Mouse (Mus musculus): ENCODE measurements around the gene Eno2. TPM values are rescaled to one million over a fixed set of nuclear protein-coding genes. Genes with fewer than 3 reads are reported as not detected.

Eno2 gene
- polyA plus RNA-seq, 1 experiment from 2014 or later, result 4.3 TPM

- H3K4me1 ChIP-seq (replicated peaks; ENCODE audit: control insufficient read depth, insufficient read depth), result no peaks in the 10 kb centered on the region
- 84% methylated on average over 7 of the region's 7 CpGs for WGBS
These were observed 11.4 kb upstream of the Eno2 start for GRCm38 (mm10) chr6:124780917-124781316.

GRCm38 (mm10) chr6:124779984-124780416 lies 10.5 kb upstream of the Eno2 start:
- H3K9ac ChIP-seq (ENCODE audit: low read length), result peak overlapping the region; percentile 45; the same call in 1 of the 2 replicates
- no peak for ATAC-seq (ENCODE audit: low FRiP score, low TSS enrichment)
- no peaks in the 10 kb centered on the region; the same call in 1 of the 2 replicates for H3K27me3 ChIP-seq (ENCODE audit: control insufficient read depth, insufficient read depth, low read length)
- WGBS, result 7% methylated on average over 10 of the region's 10 CpGs
- no peak for DNase-seq (ENCODE audit: low spot score)
- no peaks in the 10 kb centered on the region for H3K4me1 ChIP-seq (replicated peaks; ENCODE audit: control insufficient read depth, insufficient read depth)
- no peak overlapping the region for H3K27ac ChIP-seq (replicated peaks)
- H3K4me2 ChIP-seq (replicated peaks; ENCODE audit: low read depth), result peak overlapping the region; percentile 58
- TF ChIP-seq EP300 (optimal IDR thresholded peaks at IDR 0.05) (no peak), CTCF (IDR thresholded peaks at IDR 0.05; ENCODE audit: low read depth) (no peak)
- no peaks in the 10 kb centered on the region for H3K9me3 ChIP-seq (ENCODE audit: control insufficient read depth, low read length)
- no peaks in the 10 kb centered on the region for H3K36me3 ChIP-seq (ENCODE audit: control insufficient read depth, insufficient read depth, low read length)
- H3K4me3 ChIP-seq (ENCODE audit: low read depth, low read length), result peak overlapping the region; percentile 33

More at GRCm38 (mm10) chr6:124780917-124781316, 11.4 kb upstream of the Eno2 start:
- Histone ChIP-seq H3K4me2 (replicated peaks; ENCODE audit: low read depth) (no peak overlapping the region), H3K36me3 (ENCODE audit: control insufficient read depth, insufficient read depth, low read length) (no peaks in the 10 kb centered on the region), H3K27ac (replicated peaks) (no peak overlapping the region), H3K27me3 (ENCODE audit: control insufficient read depth, insufficient read depth, low read length) (no peaks in the 10 kb centered on the region; the same call in 1 of the 2 replicates), H3K9me3 (ENCODE audit: control insufficient read depth, low read length) (no peaks in the 10 kb centered on the region), H3K9ac (ENCODE audit: low read length) (no peak overlapping the region), H3K4me3 (ENCODE audit: low read depth, low read length) (no peak overlapping the region)
- TF ChIP-seq CTCF (IDR thresholded peaks at IDR 0.05; ENCODE audit: low read depth), result no peak
- no peak for TF ChIP-seq EP300 (optimal IDR thresholded peaks at IDR 0.05)
- no peak for ATAC-seq (ENCODE audit: low FRiP score, low TSS enrichment)
- DNase-seq (ENCODE audit: low spot score), result no peak

DNA sequence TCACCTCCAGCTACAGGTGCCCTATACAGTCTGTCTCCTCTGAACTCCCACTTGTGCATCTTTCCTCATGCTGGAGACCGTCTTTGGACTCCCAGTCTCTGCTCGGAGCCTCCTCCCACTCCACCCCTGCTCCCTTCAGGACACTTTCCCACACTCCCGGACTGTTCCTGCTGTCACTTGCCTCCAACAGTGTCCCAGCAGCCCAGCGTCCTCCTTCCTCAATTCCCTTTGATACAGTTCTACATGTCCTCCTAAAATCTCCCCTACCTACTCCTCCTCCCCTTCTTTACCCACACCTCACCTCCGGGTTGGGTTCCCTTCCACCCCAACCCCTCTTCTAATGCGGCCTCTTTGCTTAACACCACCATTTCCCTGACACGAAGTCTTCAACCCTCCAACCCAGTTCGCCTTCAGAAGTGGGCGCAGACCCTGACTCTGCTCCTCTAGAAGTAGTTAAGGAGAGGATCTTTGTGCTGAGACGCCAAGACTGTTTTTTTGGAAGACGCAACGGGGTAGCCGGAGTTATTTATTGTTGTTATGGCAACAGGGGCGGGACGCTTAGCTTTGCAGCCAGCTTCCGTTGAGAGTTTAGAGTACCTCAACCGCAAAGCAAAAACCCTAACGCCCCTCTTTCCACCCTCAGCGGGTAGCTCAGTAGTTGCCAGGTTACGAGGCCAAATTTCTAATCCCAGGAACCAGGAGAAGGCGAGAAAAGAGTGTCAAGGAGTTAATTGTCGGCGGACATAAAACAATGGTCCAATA lies 9.9 kb upstream of the Eno2 start, which contains the start of gene Lrrc23:
Gene Lrrc23, minus strand, starts transcription at position 506 of the 762 bp plus-strand sequence.
- H3K27ac ChIP-seq (replicated peaks), result no peak within 1 kb of the TSS
- no peaks in the 10 kb centered on the region for H3K4me1 ChIP-seq (replicated peaks; ENCODE audit: control insufficient read depth, insufficient read depth)
- H3K36me3 ChIP-seq (ENCODE audit: control insufficient read depth, insufficient read depth, low read length), result no peaks in the 10 kb centered on the region
- H3K9me3 ChIP-seq (ENCODE audit: control insufficient read depth, low read length), result no peaks in the 10 kb centered on the region
- peak within 1 kb of the TSS; percentile 58 for H3K4me2 ChIP-seq (replicated peaks; ENCODE audit: low read depth)
- no peak for DNase-seq (ENCODE audit: low spot score)
- peak within 1 kb of the TSS; percentile 45; the same call in 1 of the 2 replicates for H3K9ac ChIP-seq (ENCODE audit: low read length)
- WGBS, result 2% methylated on average over 23 of the region's 23 CpGs
- peak; percentile 34 for ATAC-seq (ENCODE audit: low FRiP score, low TSS enrichment)
- H3K27me3 ChIP-seq (ENCODE audit: control insufficient read depth, insufficient read depth, low read length), result no peaks in the 10 kb centered on the region; the same call in 1 of the 2 replicates
- no peak for TF ChIP-seq EP300 (optimal IDR thresholded peaks at IDR 0.05)
- TF ChIP-seq CTCF (IDR thresholded peaks at IDR 0.05; ENCODE audit: low read depth), result no peak
- peak within 1 kb of the TSS; percentile 33 for H3K4me3 ChIP-seq (ENCODE audit: low read depth, low read length)

DNA sequence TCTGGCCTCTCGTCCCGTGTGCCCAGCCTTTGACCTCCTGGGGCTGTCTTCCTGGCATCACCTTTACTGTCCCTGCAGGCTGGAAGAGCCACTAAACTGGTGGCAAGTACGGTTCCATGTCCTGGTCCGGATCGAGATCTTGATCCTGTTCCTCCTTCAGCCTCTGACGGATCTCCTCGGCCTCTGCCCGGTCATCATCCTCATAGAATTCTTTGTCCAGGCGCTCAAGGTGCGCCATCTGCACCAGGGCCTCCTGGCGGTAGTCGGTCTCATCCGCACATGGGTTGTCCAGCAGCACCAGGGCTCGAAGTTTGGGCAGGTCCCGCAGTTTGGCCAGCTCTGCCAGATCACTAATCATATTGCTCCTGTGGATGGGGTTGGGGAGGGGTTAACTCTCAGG lies 1.0 kb upstream of the Eno2 start:
- no peak overlapping the region for H3K9ac ChIP-seq (ENCODE audit: low read length)
- H3K9me3 ChIP-seq (ENCODE audit: control insufficient read depth, low read length), result no peaks in the 10 kb centered on the region

DNA sequence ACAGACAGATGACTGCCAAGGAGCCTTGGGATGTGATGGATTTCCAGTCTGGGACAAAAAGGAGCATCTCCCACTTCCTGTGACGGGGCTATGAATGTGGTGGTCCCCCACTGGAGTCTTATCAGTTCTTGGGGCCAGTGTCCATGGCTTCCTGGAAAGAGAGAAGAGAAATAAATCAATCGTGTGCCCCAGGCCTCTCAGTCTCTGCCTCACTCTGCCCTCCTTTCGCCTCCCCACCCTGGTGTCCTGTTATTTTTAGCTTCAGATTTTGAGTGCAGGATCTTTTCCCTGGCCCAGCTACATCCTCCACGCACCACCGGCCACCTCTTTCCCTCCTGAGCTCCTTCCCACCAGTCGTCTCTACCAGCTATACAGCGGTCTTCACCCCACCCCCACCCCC lies 540 bp upstream of the Eno2 start:
- no peaks in the 10 kb centered on the region for H3K27me3 ChIP-seq (ENCODE audit: control insufficient read depth, insufficient read depth, low read length)
- H3K4me3 ChIP-seq (ENCODE audit: low read depth, low read length), result peak overlapping the region; percentile 63; the same call in 1 of the 2 replicates
- H3K9ac ChIP-seq (ENCODE audit: low read length), result peak overlapping the region; percentile 65; the same call in 1 of the 2 replicates
- H3K36me3 ChIP-seq (ENCODE audit: control insufficient read depth, insufficient read depth, low read length), result no peaks in the 10 kb centered on the region
- no peak for TF ChIP-seq CTCF (IDR thresholded peaks at IDR 0.05; ENCODE audit: low read depth)
- no peak for TF ChIP-seq EP300 (optimal IDR thresholded peaks at IDR 0.05)
- H3K4me1 ChIP-seq (replicated peaks; ENCODE audit: control insufficient read depth, insufficient read depth), result no peaks in the 10 kb centered on the region
- H3K4me2 ChIP-seq (replicated peaks; ENCODE audit: low read depth), result peak overlapping the region; percentile 77; the same call in 1 of the 2 replicates
- ATAC-seq (ENCODE audit: low FRiP score, low TSS enrichment), result no peak
- no peaks in the 10 kb centered on the region for H3K9me3 ChIP-seq (ENCODE audit: control insufficient read depth, low read length)
- no peak overlapping the region for H3K27ac ChIP-seq (replicated peaks)
- WGBS, result 63% methylated on average over 7 of the region's 7 CpGs
- DNase-seq (ENCODE audit: low spot score), result no peak

More for the DNA sequence above, 1.0 kb upstream of the Eno2 start:
- 88% methylated on average over 15 of the region's 15 CpGs for WGBS
- Histone ChIP-seq H3K36me3 (ENCODE audit: control insufficient read depth, insufficient read depth, low read length) (no peaks in the 10 kb centered on the region), H3K4me1 (replicated peaks; ENCODE audit: control insufficient read depth, insufficient read depth) (no peaks in the 10 kb centered on the region), H3K27ac (replicated peaks) (no peak overlapping the region), H3K4me2 (replicated peaks; ENCODE audit: low read depth) (no peak overlapping the region), H3K27me3 (ENCODE audit: control insufficient read depth, insufficient read depth, low read length) (no peaks in the 10 kb centered on the region), H3K4me3 (ENCODE audit: low read depth, low read length) (no peak overlapping the region)
- DNase-seq (ENCODE audit: low spot score), result no peak
- ATAC-seq (ENCODE audit: low FRiP score, low TSS enrichment), result no peak
- TF ChIP-seq EP300 (optimal IDR thresholded peaks at IDR 0.05) (no peak), CTCF (IDR thresholded peaks at IDR 0.05; ENCODE audit: low read depth) (no peak)

DNA sequence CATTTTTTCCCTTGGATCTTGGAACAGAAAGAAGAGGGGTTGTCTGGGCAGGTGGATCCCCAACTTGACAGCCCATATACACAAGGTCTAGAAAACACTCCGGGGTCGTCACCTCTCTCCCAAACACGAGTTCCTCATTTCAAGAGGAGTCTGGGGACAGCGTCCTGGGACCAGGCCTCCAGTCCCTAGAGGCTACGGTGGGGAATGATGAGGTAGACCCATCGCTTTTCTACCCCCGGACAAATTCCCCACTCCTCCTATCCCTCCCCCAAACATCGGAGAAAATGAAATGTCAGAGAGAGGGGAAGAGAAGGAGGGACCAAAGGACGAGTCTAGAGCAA lies 799 bp downstream of the Eno2 start:
- Histone ChIP-seq H3K27ac (replicated peaks) (no peak overlapping the region), H3K36me3 (ENCODE audit: control insufficient read depth, insufficient read depth, low read length) (no peaks in the 10 kb centered on the region), H3K9me3 (ENCODE audit: control insufficient read depth, low read length) (no peaks in the 10 kb centered on the region), H3K4me3 (ENCODE audit: low read depth, low read length) (peak overlapping the region; percentile 63), H3K4me2 (replicated peaks; ENCODE audit: low read depth) (peak overlapping the region; percentile 77), H3K4me1 (replicated peaks; ENCODE audit: control insufficient read depth, insufficient read depth) (no peaks in the 10 kb centered on the region), H3K9ac (ENCODE audit: low read length) (peak overlapping the region; percentile 65), H3K27me3 (ENCODE audit: control insufficient read depth, insufficient read depth, low read length) (no peaks in the 10 kb centered on the region)
- TF ChIP-seq EP300 (optimal IDR thresholded peaks at IDR 0.05) (no peak), CTCF (IDR thresholded peaks at IDR 0.05; ENCODE audit: low read depth) (no peak)
- no peak for ATAC-seq (ENCODE audit: low FRiP score, low TSS enrichment)
- no peak for DNase-seq (ENCODE audit: low spot score)
- 9% methylated on average over 9 of the region's 9 CpGs for WGBS

Data from stomach, postnatal 0 days (tissue).